Mouse (Mus musculus) forebrain, postnatal 0 days (tissue): ENCODE results near the gene Pla2g4c. TPM values are rescaled to one million over a fixed set of nuclear protein-coding genes. Genes with fewer than 3 reads are reported as not detected.

Experiments
- ATAC-seq: fragments of 200-750 bp; cut with Nextera tagmentation; 2 replicates; pipeline ENCODE4 v1.8.0; 2017; ENCODE audit warnings: mild to moderate bottlenecking, moderate library complexity
- DNase-seq: peaks from one replicate; pipeline ENCODE4 v3.0.0-alpha.2; 2015
- H3K27ac ChIP-seq: fragments of 300-500 bp; sonication (generic); 2 replicates; pipeline ENCODE4 v1.5.1; 2014; ENCODE audit warnings: low read depth, mild to moderate bottlenecking, antibody characterized with exemption, low read length, moderate library complexity, mixed read lengths
- H3K27me3 ChIP-seq: fragments of 300-500 bp; sonication (generic); 2 replicates; pipeline ENCODE4 v1.6.1; 2014; ENCODE audit warnings: mild to moderate bottlenecking, low read length, mixed read lengths; ENCODE audit not compliant: insufficient read depth
- H3K36me3 ChIP-seq: fragments of 300-500 bp; sonication (generic); 2 replicates; pipeline ENCODE4 v1.6.1; 2014; ENCODE audit warnings: mild to moderate bottlenecking, moderate library complexity; ENCODE audit not compliant: insufficient read depth
- H3K4me1 ChIP-seq: fragments of 300-500 bp; sonication (generic); 2 replicates; pipeline ENCODE4 v1.6.1; 2014; ENCODE audit warnings: antibody characterized with exemption; ENCODE audit not compliant: insufficient read depth
- H3K4me2 ChIP-seq: fragments of 300-500 bp; sonication (generic); 2 replicates; pipeline ENCODE4 v1.6.1; 2014; ENCODE audit warnings: low read depth, mild to moderate bottlenecking, moderate library complexity
- H3K4me3 ChIP-seq: fragments of 300-500 bp; sonication (generic); 2 replicates; pipeline ENCODE4 v1.5.1; 2014; ENCODE audit warnings: low read depth, low read length, mixed read lengths
- H3K9ac ChIP-seq: fragments of 300-500 bp; sonication (generic); 2 replicates; pipeline ENCODE4 v1.6.1; 2014; ENCODE audit warnings: mild to moderate bottlenecking
- H3K9me3 ChIP-seq: fragments of 300-500 bp; sonication (generic); 2 replicates; pipeline ENCODE4 v1.6.1; 2016; ENCODE audit warnings: low read length
- CTCF ChIP-seq: sonication (generic); IDR thresholded peaks from 2 replicates; pipeline ENCODE4 v1.5.1; 2016; ENCODE audit warnings: antibody characterized with exemption, control low read depth, low read depth
- WGBS: fragments of 180-500 bp; shearing (Covaris S2); extraction: QIAGEN DNeasy Blood & Tissue Kit; methylation state at CpG from one replicate; pipeline ENCODE4 v1.1.7; 2014; 5-methylcytosine and 5-hydroxymethylcytosine counted together
- polyA plus RNA-seq: library from polyadenylated mRNA; unstranded; fragments of >200 nt; fragmentation: Nextera tagmentation; extraction: Ambion mirVana; gene quantifications from 2 replicates; pipeline ENCODE4 v1.2.1, GENCODE M21; 2015
- total RNA-seq: library from RNA; depleted of rRNA; stranded (reverse); fragments of >200 nt; gene quantifications from 2 replicates; pipeline ENCODE4 v1.2.3, GENCODE M21; 2014

Pla2g4c gene
- total and polyA plus RNA-seq, 2 experiments from 2014 or later = 0.48 TPM; not detected in 1

- Histone ChIP-seq H3K27me3 (no peaks in the 10 kb centered on the region), H3K4me3 (no peak overlapping the region), H3K36me3 (peaks cover 67% of the 10 kb centered on the region), H3K9me3 (no peaks in the 10 kb centered on the region), H3K4me1 (no peaks in the 10 kb centered on the region), H3K9ac (no peak overlapping the region), H3K27ac (no peak overlapping the region), H3K4me2 (no peak overlapping the region)
- no peak for TF ChIP-seq CTCF
- DNase-seq (no peak), ATAC-seq (no peak)
- 90% methylated on average over 2 of the region's 2 CpGs for WGBS
Measured at GRCm38 (mm10) chr7:13291370-13291769, 33.1 kb upstream of the Pla2g4c start.

- DNase-seq = no peak
- H3K36me3 ChIP-seq = peaks cover 72% of the 10 kb centered on the region
- 75% methylated on average over 11 of the region's 11 CpGs for WGBS
Measured at GRCm38 (mm10) chr7:13293878-13294855, 30.3 kb upstream of the Pla2g4c start.

GRCm38 (mm10) chr7:13295256-13295655 is 29.2 kb upstream of the Pla2g4c start:
- WGBS = 95% methylated on average over 7 of the region's 7 CpGs
- Histone ChIP-seq H3K27ac (no peak overlapping the region), H3K36me3 (peaks cover 76% of the 10 kb centered on the region), H3K9ac (no peak overlapping the region), H3K4me1 (no peaks in the 10 kb centered on the region), H3K9me3 (no peaks in the 10 kb centered on the region), H3K27me3 (no peaks in the 10 kb centered on the region), H3K4me2 (no peak overlapping the region), H3K4me3 (no peak overlapping the region)
- ATAC-seq (no peak), DNase-seq (no peak)
- no peak for TF ChIP-seq CTCF

More at GRCm38 (mm10) chr7:13293878-13294855, 30.3 kb upstream of the Pla2g4c start:
- ATAC-seq = no peak
- H3K4me3 ChIP-seq = no peak overlapping the region
- H3K27ac ChIP-seq = no peak overlapping the region
- no peaks in the 10 kb centered on the region for H3K27me3 ChIP-seq
- H3K4me1 ChIP-seq = no peaks in the 10 kb centered on the region
- H3K4me2 ChIP-seq = no peak overlapping the region
- no peak for TF ChIP-seq CTCF
- H3K9ac ChIP-seq = no peak overlapping the region
- no peaks in the 10 kb centered on the region for H3K9me3 ChIP-seq

- Histone ChIP-seq H3K4me2 (no peak overlapping the region), H3K36me3 (peaks cover 77% of the 10 kb centered on the region), H3K4me1 (no peaks in the 10 kb centered on the region), H3K27me3 (no peaks in the 10 kb centered on the region), H3K9me3 (no peaks in the 10 kb centered on the region), H3K4me3 (no peak overlapping the region), H3K27ac (no peak overlapping the region), H3K9ac (no peak overlapping the region)
- ATAC-seq = no peak
- 94% methylated on average over 1 of the region's 1 CpGs for WGBS
- DNase-seq = no peak
- TF ChIP-seq CTCF = no peak
Measured at GRCm38 (mm10) chr7:13297636-13298035, 26.8 kb upstream of the Pla2g4c start.

- DNase-seq (no peak), ATAC-seq (no peak)
- TF ChIP-seq CTCF = no peak
- H3K4me3 ChIP-seq = no peak overlapping the region
- no peaks in the 10 kb centered on the region for H3K4me1 ChIP-seq
- H3K9me3 ChIP-seq = no peaks in the 10 kb centered on the region
- H3K27ac ChIP-seq = no peak overlapping the region
- WGBS = 97% methylated on average over 5 of the region's 5 CpGs
- H3K36me3 ChIP-seq = peaks cover 80% of the 10 kb centered on the region
- no peak overlapping the region for H3K9ac ChIP-seq
- H3K27me3 ChIP-seq = no peaks in the 10 kb centered on the region
- H3K4me2 ChIP-seq = no peak overlapping the region
Measured at GRCm38 (mm10) chr7:13298821-13299220, 25.6 kb upstream of the Pla2g4c start.

- Histone ChIP-seq H3K4me3 (no peak overlapping the region), H3K9ac (no peak overlapping the region), H3K9me3 (no peaks in the 10 kb centered on the region), H3K36me3 (peaks cover 63% of the 10 kb centered on the region), H3K27ac (no peak overlapping the region), H3K4me2 (no peak overlapping the region), H3K27me3 (no peaks in the 10 kb centered on the region), H3K4me1 (no peaks in the 10 kb centered on the region)
- DNase-seq = no peak
- ATAC-seq = no peak
- 95% methylated on average over 1 of the region's 1 CpGs for WGBS
- no peak for TF ChIP-seq CTCF
Measured at GRCm38 (mm10) chr7:13301643-13302042, 22.8 kb upstream of the Pla2g4c start.

- Histone ChIP-seq H3K4me2 (no peak overlapping the region), H3K36me3 (peaks cover 58% of the 10 kb centered on the region)
Measured at GRCm38 (mm10) chr7:13302780-13303179, 21.7 kb upstream of the Pla2g4c start.

More at GRCm38 (mm10) chr7:13302780-13303179, 21.7 kb upstream of the Pla2g4c start:
- H3K27me3 ChIP-seq = no peaks in the 10 kb centered on the region
- no peak for ATAC-seq
- no peak for TF ChIP-seq CTCF
- no peak overlapping the region for H3K4me3 ChIP-seq
- WGBS = 85% methylated on average over 2 of the region's 2 CpGs
- no peak overlapping the region for H3K9ac ChIP-seq
- DNase-seq = no peak
- H3K9me3 ChIP-seq = no peaks in the 10 kb centered on the region
- H3K27ac ChIP-seq = no peak overlapping the region
- no peaks in the 10 kb centered on the region for H3K4me1 ChIP-seq
